Mouse (Mus musculus) adrenal gland, postnatal 36 days (tissue): ENCODE measurements around the gene Trib2. TPM values are rescaled to one million over a fixed set of nuclear protein-coding genes. Genes with fewer than 3 reads are reported as not detected.

ENCODE experiments used
- DNase-seq, 2 experiments: peaks; one replicate each; pipeline ENCODE4 v3.0.0; 2021; ENCODE audit warnings: mixed read lengths in 1 of 2
- microRNA-seq: library from miRNA; unstranded; fragments of <30 nt; microRNA quantifications from one replicate; pipeline ENCODE4 v1.2.0, GENCODE M21; 2021
- total RNA-seq, 2 experiments: library from RNA; stranded (reverse); gene quantifications; 2 replicates each; pipeline ENCODE4 v1.2.3; 2021

The Trib2 gene
- total RNA-seq, 2 experiments from 2014 or later: 12.4 to 21.2 TPM

DNA sequence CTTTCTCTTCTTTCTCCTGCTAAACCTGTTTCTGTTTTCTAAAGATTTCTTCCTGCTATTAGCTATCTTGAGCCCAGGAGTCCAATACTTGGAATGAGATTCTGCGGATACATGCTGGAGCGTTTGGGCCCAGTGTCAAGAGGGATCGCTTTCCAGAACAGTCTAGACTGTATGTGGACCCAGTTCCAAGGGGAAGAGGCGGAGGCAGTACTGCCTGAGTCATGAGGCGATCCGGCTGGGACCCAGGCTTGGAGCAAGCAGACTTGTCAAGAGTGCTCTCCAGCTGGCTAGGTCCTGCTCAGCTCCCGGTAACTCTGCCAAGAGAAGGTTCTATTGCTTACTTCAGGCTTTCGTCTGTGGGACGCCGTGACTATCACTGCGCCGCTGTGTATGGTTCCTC, 50.7 kb downstream of the Trib2 start:
- DNase-seq: peak; percentile 18 to 59

DNA sequence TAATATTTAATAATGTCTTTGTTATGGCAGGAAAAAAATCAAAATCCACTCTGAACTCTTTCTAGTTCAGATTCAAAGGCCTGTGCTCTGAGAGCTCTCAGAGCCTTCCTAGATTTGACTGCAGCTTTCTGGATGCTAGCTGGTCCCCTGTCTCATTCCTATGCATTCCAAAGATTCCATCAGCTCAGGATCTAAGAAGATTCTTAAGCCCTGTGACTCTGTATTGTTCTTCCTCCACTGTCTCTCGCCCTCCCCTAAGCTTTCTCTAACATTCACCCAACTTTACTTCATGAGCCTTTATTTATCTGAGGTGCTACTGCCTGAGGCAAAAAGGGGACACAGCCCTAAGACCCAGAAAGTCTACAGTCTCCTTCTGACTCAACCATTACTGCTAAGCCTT, 51.5 kb downstream of the Trib2 start:
- no peak for DNase-seq

DNA sequence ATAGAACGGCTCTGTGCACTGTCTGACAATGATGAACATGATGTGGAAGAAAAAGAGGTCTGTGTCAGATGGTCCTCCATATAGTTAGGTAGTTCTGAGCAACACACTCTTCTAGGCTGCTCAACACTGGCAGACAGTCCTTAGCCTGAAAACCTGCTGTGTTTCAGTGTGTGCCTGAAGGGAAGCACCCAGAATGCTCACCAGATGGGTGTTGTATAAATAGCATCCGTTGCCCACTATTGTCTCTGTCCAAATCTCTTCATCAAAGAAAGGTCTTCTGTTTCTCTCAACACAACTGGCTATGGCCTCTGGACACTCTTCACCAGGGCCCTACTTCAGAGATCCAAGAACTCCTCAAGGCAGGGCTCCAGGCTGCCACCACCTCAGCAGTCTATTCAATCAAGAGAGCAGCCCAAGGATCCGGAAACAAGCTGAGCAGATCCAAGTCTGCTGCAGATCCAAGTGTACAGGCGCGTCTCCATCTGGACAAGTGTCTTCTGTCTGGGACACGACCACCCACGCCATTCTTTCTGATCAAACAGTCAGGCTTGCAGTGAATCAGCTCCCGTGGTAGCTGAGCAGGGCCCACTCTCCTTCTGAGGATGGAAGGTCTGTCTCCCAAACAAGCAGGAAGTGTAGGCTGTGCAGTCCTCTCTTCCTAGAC, 55.1 kb downstream of the Trib2 start:
- no peak for DNase-seq

DNA sequence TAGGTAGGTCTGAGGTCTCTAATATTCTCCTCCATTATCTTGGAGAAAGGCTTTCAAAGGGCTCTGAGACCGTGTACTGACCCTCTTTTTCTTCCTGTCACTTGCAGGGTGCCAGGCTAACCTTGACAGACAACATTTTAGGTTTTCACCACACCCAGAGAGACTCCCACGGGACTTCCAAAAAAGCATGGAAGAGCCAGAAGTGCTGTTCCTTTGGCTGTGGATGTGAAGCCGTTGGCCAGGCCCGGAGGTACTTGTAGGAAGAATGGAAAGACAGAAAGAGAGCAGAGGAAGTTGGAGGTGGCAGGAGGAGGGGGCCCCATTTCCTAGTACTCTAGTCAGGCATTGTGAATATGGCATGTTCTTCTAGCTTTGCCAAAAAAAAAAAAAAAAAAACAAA, 56.0 kb downstream of the Trib2 start:
- DNase-seq: no peak

DNA sequence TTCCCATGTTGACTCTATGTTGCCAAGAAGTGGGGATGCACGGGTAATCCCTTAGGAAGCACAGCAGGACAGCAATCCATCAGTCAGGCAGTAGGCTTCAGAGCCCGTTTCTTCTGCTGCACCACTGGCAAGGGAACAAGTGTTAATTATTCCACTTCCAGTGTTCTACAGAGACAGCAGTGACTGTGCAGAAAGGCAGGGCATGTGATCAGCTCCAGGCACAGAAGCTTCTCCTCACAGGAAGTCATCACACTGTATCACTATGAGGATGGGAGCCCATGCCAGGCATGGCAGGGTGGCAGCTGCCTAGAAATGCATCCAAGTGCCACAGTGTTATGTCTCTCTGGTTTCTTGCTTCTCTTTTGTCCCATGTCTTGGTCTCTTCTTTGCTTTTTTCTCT, 57.9 kb downstream of the Trib2 start:
- no peak for DNase-seq

DNA sequence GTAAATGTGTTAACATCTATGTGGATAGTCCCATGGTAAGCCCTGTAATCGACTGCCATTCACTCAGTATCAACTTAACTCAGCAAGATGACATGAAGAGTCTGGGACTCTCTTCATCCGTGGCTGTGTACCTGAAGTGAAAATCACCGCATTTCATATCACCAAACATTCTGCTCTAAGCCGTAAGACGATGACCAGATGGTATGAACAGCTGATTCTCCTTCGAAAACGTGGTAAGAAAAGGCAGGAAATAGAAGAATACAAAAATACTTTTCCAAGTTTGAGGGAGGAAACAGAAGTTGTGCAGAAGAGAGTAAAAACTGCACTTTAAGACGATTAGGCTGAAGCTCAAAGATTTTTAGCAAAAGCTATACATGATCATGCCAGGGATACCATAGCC, 59.4 kb downstream of the Trib2 start:
- no peak for DNase-seq

DNA sequence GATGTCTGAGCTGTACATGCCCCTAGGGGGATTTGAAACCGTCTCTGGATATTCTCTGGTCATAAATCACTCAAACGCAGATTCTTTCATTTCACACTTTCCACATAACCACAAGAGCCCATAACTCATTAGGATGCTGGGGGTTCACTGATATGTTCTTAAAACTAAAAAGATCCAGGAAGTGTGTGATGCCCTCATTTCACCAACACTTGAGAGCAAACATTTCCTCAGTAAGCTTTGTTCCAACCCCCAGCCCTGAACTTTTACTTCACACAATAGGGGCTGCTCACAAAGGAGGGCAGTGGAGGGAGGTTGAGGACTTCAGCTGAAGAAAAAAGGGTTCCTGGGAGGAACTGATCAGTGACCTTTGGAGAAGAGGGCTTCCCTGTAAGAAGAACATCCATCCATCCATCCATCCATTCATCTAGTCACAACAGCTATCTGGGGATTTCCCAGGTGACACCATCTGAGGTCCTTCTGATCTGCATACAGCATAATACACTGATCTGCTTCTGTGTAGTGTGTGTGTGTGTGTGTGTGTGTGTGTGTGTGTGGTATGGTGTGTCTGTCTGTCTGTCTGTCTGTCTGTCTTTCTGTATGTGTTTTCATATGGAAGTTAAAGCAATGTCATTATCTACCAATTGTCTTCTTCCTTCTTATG, 61.6 kb downstream of the Trib2 start:
- no peak for DNase-seq

DNA sequence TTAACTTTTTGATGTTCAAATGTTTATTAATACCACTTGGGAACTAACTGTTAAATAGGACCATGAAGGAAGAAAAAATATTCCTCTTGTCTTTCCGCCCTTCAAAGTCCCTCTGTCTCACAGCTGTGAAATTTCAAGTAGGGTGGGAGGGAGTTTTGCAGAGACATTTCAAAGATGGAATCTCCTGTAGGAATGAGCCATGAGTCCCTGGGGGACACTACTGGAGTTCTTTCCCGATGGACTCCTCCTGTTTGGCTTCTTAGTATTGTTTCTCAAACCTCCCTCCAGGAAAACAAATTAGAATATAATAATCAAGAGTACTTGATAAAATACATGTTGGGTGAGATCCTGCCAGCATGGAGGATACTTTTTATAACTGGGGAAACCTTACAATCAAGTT, 62.1 kb downstream of the Trib2 start:
- DNase-seq: no peak

DNA sequence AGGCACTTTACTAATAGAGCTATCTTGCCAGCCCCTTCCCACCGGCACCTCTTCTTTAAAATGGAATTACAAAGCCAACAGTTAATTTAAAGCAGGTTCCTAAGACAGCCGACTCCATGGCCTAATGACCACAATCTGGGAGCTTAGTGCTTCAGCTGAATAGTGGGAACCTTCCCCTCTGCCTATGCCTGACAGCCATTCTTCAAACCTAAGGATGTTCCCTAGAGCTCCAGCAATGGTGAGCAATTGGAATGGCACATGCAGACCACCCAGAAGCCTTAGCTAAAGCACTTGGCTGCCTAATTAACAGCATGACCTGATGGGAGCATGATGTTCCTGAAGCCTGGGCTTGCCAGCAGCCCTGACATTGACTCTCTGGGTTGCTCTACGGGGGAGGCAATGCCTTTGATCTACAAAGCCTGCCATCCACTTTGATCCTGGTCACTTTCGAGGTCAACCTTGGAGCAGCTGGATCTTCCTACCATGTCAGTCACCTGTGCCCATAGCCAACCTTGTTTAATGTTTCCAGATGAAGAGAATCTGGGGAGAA, 67.0 kb downstream of the Trib2 start:
- peak; percentile 39 to 41 for DNase-seq

DNA sequence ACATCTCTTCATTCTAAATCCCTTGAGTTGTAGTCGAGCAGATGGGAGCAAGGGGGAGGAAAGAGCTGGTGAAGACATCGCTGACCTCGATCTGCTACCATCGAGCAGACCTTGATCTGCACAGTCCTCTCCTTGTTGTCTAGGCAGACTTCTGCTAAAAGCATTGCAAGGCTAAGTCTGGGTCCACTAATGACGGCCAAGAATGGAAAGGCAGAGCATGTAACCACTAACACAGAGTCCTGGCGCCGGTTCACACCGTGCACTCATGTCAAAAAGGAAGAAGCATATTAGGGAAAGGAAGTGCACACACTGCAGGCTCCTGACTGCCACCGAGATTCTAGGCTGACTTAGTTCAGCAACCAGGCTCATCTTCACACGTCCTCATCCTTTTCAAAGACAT, 71.0 kb downstream of the Trib2 start:
- no peak for DNase-seq

Small RNA genes within 50 kb of the gene (microRNA-seq; reads per million reads assigned to microRNA genes)
- not detected for gene Mir6387
